Mouse (Mus musculus) limb, embryonic 14.5 days (tissue): ENCODE measurements around the gene Rrnad1. TPM values are rescaled to one million over a fixed set of nuclear protein-coding genes. Genes with fewer than 3 reads are reported as not detected.
"Not testable (repeated sequence)": the region's sequence is repeated elsewhere in the genome, so short reads cannot be mapped to it uniquely, and the experiment has no call there.

Source experiments
- ATAC-seq: fragments of 200-750 bp; cut with Nextera tagmentation; 2 replicates; pipeline ENCODE4 v1.8.0; 2017; ENCODE audit warnings: low read depth, moderate number of reproducible peaks, moderate TSS enrichment; ENCODE audit not compliant: low FRiP score
- DNase-seq: peaks from one replicate; pipeline ENCODE4 v3.0.0-alpha.2; 2015; ENCODE audit warnings: low spot score
- H3K27ac ChIP-seq: fragments of 300-500 bp; sonication (generic); replicated peaks from 2 replicates; pipeline ENCODE4 v1.5.1; 2014; ENCODE audit warnings: low read depth, mild to moderate bottlenecking, low read length, moderate library complexity, mixed read lengths
- H3K27me3 ChIP-seq: fragments of 300-500 bp; sonication (generic); 2 replicates; pipeline ENCODE4 v1.6.1; 2014; ENCODE audit warnings: low read length, mixed read lengths; ENCODE audit not compliant: control insufficient read depth, insufficient read depth
- H3K36me3 ChIP-seq: fragments of 300-500 bp; sonication (generic); 2 replicates; pipeline ENCODE4 v1.6.1; 2014; ENCODE audit warnings: mild to moderate bottlenecking, low read length, moderate library complexity, mixed read lengths; ENCODE audit not compliant: control insufficient read depth, insufficient read depth
- H3K4me1 ChIP-seq: fragments of 300-500 bp; sonication (generic); 2 replicates; pipeline ENCODE4 v1.6.1; 2014; ENCODE audit warnings: antibody characterized with exemption, low read length, mixed read lengths; ENCODE audit not compliant: control insufficient read depth, insufficient read depth
- H3K4me2 ChIP-seq: fragments of 300-500 bp; sonication (generic); replicated peaks from 2 replicates; pipeline ENCODE4 v1.6.1; 2014; ENCODE audit warnings: low read depth, mild to moderate bottlenecking, low read length, moderate library complexity; ENCODE audit not compliant: severe bottlenecking
- H3K4me3 ChIP-seq: fragments of 300-500 bp; sonication (generic); replicated peaks from 2 replicates; pipeline ENCODE4 v1.5.1; 2014; ENCODE audit warnings: low read length
- H3K9ac ChIP-seq: fragments of 300-500 bp; sonication (generic); 2 replicates; pipeline ENCODE4 v1.6.1; 2014; ENCODE audit warnings: mild to moderate bottlenecking, low read depth, low read length, moderate library complexity; ENCODE audit not compliant: severe bottlenecking
- H3K9me3 ChIP-seq: fragments of 300-500 bp; sonication (generic); 2 replicates; pipeline ENCODE4 v1.6.1; 2016; ENCODE audit warnings: low read length; ENCODE audit not compliant: control insufficient read depth
- POLR2A ChIP-seq: fragments of 200-500 bp; IDR thresholded peaks from 2 replicates; pipeline ENCODE4 v1.8.0; 2012; ENCODE audit warnings: inconsistent platforms, mild to moderate bottlenecking, moderate library complexity, borderline replicate concordance; ENCODE audit not compliant: insufficient read depth, insufficient read length; ENCODE audit errors: extremely low read depth
- WGBS: fragments of 180-500 bp; shearing (Covaris S2); extraction: QIAGEN DNeasy Blood & Tissue Kit; methylation state at CpG from one replicate; pipeline ENCODE4 v1.1.7; 2014; 5-methylcytosine and 5-hydroxymethylcytosine counted together
- polyA plus RNA-seq, 2 experiments: library from polyadenylated mRNA; depleted of rRNA in 1 of 2; stranded (reverse) in 1 of 2; unstranded in 1 of 2; fragments of >200 nt; fragmentation: Nextera tagmentation in 1 of 2; extraction: Ambion mirVana in 1 of 2; gene quantifications; 2 replicates each; pipeline versions ENCODE4 v1.2.1 to v1.2.3; 2012 to 2014

Rrnad1 gene
- polyA plus RNA-seq, 2 experiments, result 15.6 to 53.6 TPM

GRCm38 (mm10) chr3:87903821-87904220 lies 26.7 kb downstream of the Rrnad1 start:
- DNase-seq, result no peak
- Histone ChIP-seq H3K4me3 (no peak overlapping the region), H3K27ac (no peak overlapping the region), H3K9ac (no peak overlapping the region), H3K9me3 (no peaks in the 10 kb centered on the region), H3K4me1 (peaks cover 12% of the 10 kb centered on the region), H3K27me3 (no peaks in the 10 kb centered on the region), H3K36me3 (no peaks in the 10 kb centered on the region), H3K4me2 (no peak overlapping the region)
- no peak for TF ChIP-seq POLR2A
- ATAC-seq, result no peak
- WGBS, result 28% methylated on average over 5 of the region's 5 CpGs

GRCm38 (mm10) chr3:87901959-87902358 lies 28.6 kb downstream of the Rrnad1 start:
- H3K4me2 ChIP-seq, H3K27me3 ChIP-seq, DNase-seq, H3K4me3 ChIP-seq, H3K36me3 ChIP-seq, H3K4me1 ChIP-seq, H3K9me3 ChIP-seq, H3K27ac ChIP-seq, H3K9ac ChIP-seq, ATAC-seq: not testable (repeated sequence)
- 85% methylated on average over 5 of the region's 6 CpGs for WGBS

- no peak overlapping the region for H3K4me3 ChIP-seq
- no peak for TF ChIP-seq POLR2A
- no peaks in the 10 kb centered on the region for H3K27me3 ChIP-seq
- H3K4me2 ChIP-seq, result no peak overlapping the region
- 67% methylated on average over 1 of the region's 1 CpGs for WGBS
- no peak for DNase-seq
- no peaks in the 10 kb centered on the region for H3K9me3 ChIP-seq
- no peak for ATAC-seq
- no peaks in the 10 kb centered on the region for H3K36me3 ChIP-seq
- no peak overlapping the region for H3K27ac ChIP-seq
- no peaks in the 10 kb centered on the region for H3K4me1 ChIP-seq
- no peak overlapping the region for H3K9ac ChIP-seq
Observed at GRCm38 (mm10) chr3:87901036-87901624, 29.4 kb downstream of the Rrnad1 start.

- 77% methylated on average over 3 of the region's 3 CpGs for WGBS
- H3K4me2 ChIP-seq, result no peak overlapping the region
- H3K9me3 ChIP-seq, result no peaks in the 10 kb centered on the region
- no peak overlapping the region for H3K9ac ChIP-seq
- ATAC-seq (no peak), DNase-seq (no peak)
- H3K27ac ChIP-seq, result no peak overlapping the region
- TF ChIP-seq POLR2A, result no peak
- no peak overlapping the region for H3K4me3 ChIP-seq
- H3K36me3 ChIP-seq, result no peaks in the 10 kb centered on the region
- H3K27me3 ChIP-seq, result no peaks in the 10 kb centered on the region
- no peaks in the 10 kb centered on the region for H3K4me1 ChIP-seq
Observed at GRCm38 (mm10) chr3:87899776-87900175, 30.7 kb downstream of the Rrnad1 start.

- no peaks in the 10 kb centered on the region for H3K4me1 ChIP-seq
- no peak for DNase-seq
- no peaks in the 10 kb centered on the region for H3K27me3 ChIP-seq
- no peak overlapping the region for H3K4me2 ChIP-seq
- ATAC-seq, result no peak
- H3K4me3 ChIP-seq, result no peak overlapping the region
- H3K27ac ChIP-seq, result no peak overlapping the region
- no peak for TF ChIP-seq POLR2A
- no peaks in the 10 kb centered on the region for H3K36me3 ChIP-seq
- no peak overlapping the region for H3K9ac ChIP-seq
- 70% methylated on average over 3 of the region's 3 CpGs for WGBS
- no peaks in the 10 kb centered on the region for H3K9me3 ChIP-seq
Observed at GRCm38 (mm10) chr3:87899266-87899665, 31.3 kb downstream of the Rrnad1 start.
